ENCODE assay signal across 26 mouse cellular contexts in the genomic region with DNA sequence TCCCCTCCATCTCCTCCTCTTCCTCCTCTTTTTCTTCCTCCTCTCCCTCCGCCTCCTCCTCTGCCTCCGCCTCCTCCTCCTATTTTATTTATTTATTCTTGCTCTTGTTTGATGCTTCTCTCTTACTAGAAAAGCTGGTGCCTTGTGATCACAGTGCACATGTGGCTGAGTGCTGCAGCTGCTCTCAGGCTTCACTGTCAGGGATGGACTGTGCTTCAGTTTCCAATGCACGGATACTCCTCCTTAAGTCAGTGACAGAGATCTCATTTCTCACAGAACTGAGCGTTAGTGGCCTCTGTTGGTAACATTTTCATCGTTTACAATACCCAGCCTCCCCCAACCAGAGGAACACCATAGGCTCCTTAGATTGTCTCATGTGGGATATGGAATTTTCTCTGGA.
"Had no signal": no experiment of that assay in that cellular context is flagged by ENCODE, and none has a peak within 500 bp of the region (broad histone marks: within the 10 kb centered on the region; RNA-seq: fewer than 3 reads in every experiment).

No protein-coding gene starts in this region.

- H3K27me3 ChIP-seq: heart, embryonic 12.5 days; hindbrain, embryonic 12.5 days; intestine, embryonic 15.5 days; limb, embryonic 12.5 days; liver, embryonic 13.5 days had no signal

- H3K4me3 ChIP-seq: gastrocnemius, adult 2 months; heart, embryonic 10.5 days; heart, embryonic 12.5 days; hindbrain, embryonic 10.5 days; hindbrain, embryonic 12.5 days; intestine, embryonic 15.5 days; limb, embryonic 12.5 days; liver, embryonic 13.5 days had no signal

- H3K36me3 ChIP-seq: intestine, embryonic 15.5 days; liver, embryonic 13.5 days had no signal

- H3K4me1 ChIP-seq: heart, embryonic 10.5 days; hindbrain, embryonic 10.5 days; intestine, embryonic 15.5 days; limb, embryonic 12.5 days; liver, embryonic 13.5 days had no signal

- H3K9ac ChIP-seq: heart, embryonic 12.5 days; hindbrain, embryonic 12.5 days; hindbrain, embryonic 14.5 days; intestine, embryonic 15.5 days; limb, embryonic 12.5 days; liver, embryonic 13.5 days had no signal

- H3K4me2 ChIP-seq: heart, embryonic 12.5 days; hindbrain, embryonic 12.5 days; hindbrain, embryonic 14.5 days; intestine, embryonic 15.5 days; limb, embryonic 12.5 days; liver, embryonic 11.5 days; liver, embryonic 13.5 days had no signal

- H3K9me3 ChIP-seq: heart, embryonic 10.5 days; heart, embryonic 12.5 days; hindbrain, embryonic 10.5 days; hindbrain, embryonic 12.5 days; intestine, embryonic 15.5 days; limb, embryonic 12.5 days; liver, embryonic 13.5 days had no signal

- DNase-seq: gastrocnemius, adult 2 months; gastrocnemius, postnatal 10 days; gastrocnemius, postnatal 25 days; heart, adult 18-20 months; heart, postnatal 10 days; heart, postnatal 4 days; kidney, adult 18-20 months; kidney, adult 8-10 months; kidney, postnatal 10 days; kidney, postnatal 36 days; layer of hippocampus, adult 9-11 months; layer of hippocampus, postnatal 36 days; left cerebral cortex, postnatal 4 days; liver; liver, embryonic 13.5 days had no signal

- H3K27ac ChIP-seq: gastrocnemius, adult 2 months; heart, embryonic 10.5 days; hindbrain, embryonic 10.5 days; hindbrain, embryonic 12.5 days; hindbrain, embryonic 14.5 days; intestine, embryonic 15.5 days; limb, embryonic 12.5 days; liver, embryonic 13.5 days had no signal

- ATAC-seq: hindbrain, embryonic 16.5 days; inflammation-experienced regulatory T-cells, adult 6 months; intestine, embryonic 15.5 days; intestine, postnatal 0 days had no signal
